In the genomic region with DNA sequence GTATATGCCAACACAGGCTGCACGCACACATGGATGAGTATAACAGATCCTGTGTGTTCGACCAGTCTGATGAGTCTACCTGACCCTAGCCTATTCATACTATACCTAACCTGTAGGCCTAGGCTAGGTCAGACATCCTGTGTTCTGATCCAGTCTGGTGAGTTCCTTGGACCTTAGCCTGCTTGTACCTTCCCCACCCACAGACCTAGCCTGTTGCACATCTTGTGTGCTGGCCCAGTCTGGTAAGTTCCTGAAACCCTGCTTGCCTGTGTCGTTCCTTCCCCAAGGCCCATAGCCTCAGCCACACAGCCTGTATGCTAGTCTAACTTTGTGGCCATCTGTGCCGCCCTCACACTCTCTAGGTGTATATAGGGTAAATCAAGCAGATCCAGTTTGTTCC, we compare ENCODE assay signal across 14 mouse cellular contexts. TPM values are rescaled to one million over a fixed set of nuclear protein-coding genes. Genes with fewer than 3 reads are reported as not detected.
"Had no signal": no experiment of that assay in that cellular context is flagged by ENCODE, and none has a peak within 500 bp of the region (broad histone marks: within the 10 kb centered on the region; RNA-seq: fewer than 3 reads in every experiment).

No protein-coding gene starts in this region.

- DNase-seq: liver, postnatal 0 days; lung, adult 2 months; lung, postnatal 14 days; lung, postnatal 36 days; retina, postnatal 1 day; right cerebral cortex, adult 18-20 months; right cerebral cortex, postnatal 25 days; right cerebral cortex, postnatal 4 days; thymus, postnatal 14 days; thymus, postnatal 36 days had no signal

- ATAC-seq: liver, postnatal 0 days; lung, postnatal 0 days; midbrain, embryonic 13.5 days; midbrain, embryonic 15.5 days had no signal

RNA-seq across cellular contexts. Expression of a gene that starts 45.1 kb away (rescaled TPM):
- total RNA-seq: megakaryocyte progenitor cell, adult 5-6 weeks had no signal
